Mouse (Mus musculus): ENCODE data around the gene Srsf9. TPM values are rescaled to one million over a fixed set of nuclear protein-coding genes. Genes with fewer than 3 reads are reported as not detected.
"Not testable (repeated sequence)": the region's sequence is repeated elsewhere in the genome, so short reads cannot be mapped to it uniquely, and the experiment has no call there.

Gene Srsf9
- polyA plus RNA-seq, 1 experiment from 2014 or later, result 127 TPM

GRCm38 (mm10) chr5:115378882-115379281, 51.9 kb downstream of the Srsf9 start:
- not testable (repeated sequence) for H3K4me3 ChIP-seq (replicated peaks; ENCODE audit: low read length); ATAC-seq (ENCODE audit: insufficient read depth, low FRiP score); H3K36me3 ChIP-seq (ENCODE audit: control insufficient read depth, insufficient read depth, low read length); H3K9me3 ChIP-seq (replicated peaks; ENCODE audit: control insufficient read depth, low read length); H3K4me2 ChIP-seq (ENCODE audit: low read depth, low read length); H3K27ac ChIP-seq (ENCODE audit: low read length); H3K27me3 ChIP-seq (ENCODE audit: control insufficient read depth, insufficient read depth, low read length); H3K9ac ChIP-seq (ENCODE audit: low read length); H3K4me1 ChIP-seq (ENCODE audit: control insufficient read depth, insufficient read depth, low read length)
- 75% methylated on average over 2 of the region's 2 CpGs for WGBS

Other genes starting within 250 kb of the Srsf9 start
- gene Gm10401, start 228.9 kb upstream of the Srsf9 start, polyA plus RNA-seq (2015; fragmentation: Nextera tagmentation; extraction: Ambion mirVana), result 20.2 and 27.8 TPM in 2 replicates
- 50.8 and 53.3 TPM in 2 replicates for gene Acads, start 207.8 kb upstream of the Srsf9 start, polyA plus RNA-seq (2015; fragmentation: Nextera tagmentation; extraction: Ambion mirVana)
- gene Unc119b, start 192.2 kb upstream of the Srsf9 start, polyA plus RNA-seq (2015; fragmentation: Nextera tagmentation; extraction: Ambion mirVana), result 22.2 and 25.4 TPM in 2 replicates
- gene Mlec, start 169.0 kb upstream of the Srsf9 start, polyA plus RNA-seq (2015; fragmentation: Nextera tagmentation; extraction: Ambion mirVana), result 66.2 and 68.8 TPM in 2 replicates
- 0.65 and 1.4 TPM in 2 replicates for gene Cabp1, start 132.8 kb upstream of the Srsf9 start, polyA plus RNA-seq (2015; fragmentation: Nextera tagmentation; extraction: Ambion mirVana)
- 88.6 and 100 TPM in 2 replicates for gene Pop5, start 91.3 kb upstream of the Srsf9 start, polyA plus RNA-seq (2015; fragmentation: Nextera tagmentation; extraction: Ambion mirVana)
- gene Rnf10, start 54.3 kb upstream of the Srsf9 start, polyA plus RNA-seq (2015; fragmentation: Nextera tagmentation; extraction: Ambion mirVana), result 85.1 and 99.8 TPM in 2 replicates
- gene Coq5, start 47.5 kb upstream of the Srsf9 start, polyA plus RNA-seq (2015; fragmentation: Nextera tagmentation; extraction: Ambion mirVana), result 46.5 and 49.2 TPM in 2 replicates
- 1,419 and 1,514 TPM in 2 replicates for gene Dynll1, start 26.2 kb upstream of the Srsf9 start, polyA plus RNA-seq (2015; fragmentation: Nextera tagmentation; extraction: Ambion mirVana)
- gene Gatc, start 14.0 kb downstream of the Srsf9 start, polyA plus RNA-seq (2015; fragmentation: Nextera tagmentation; extraction: Ambion mirVana), result 21.3 and 24.5 TPM in 2 replicates
- 49.4 and 60.9 TPM in 2 replicates for gene Triap1, start 14.0 kb downstream of the Srsf9 start, polyA plus RNA-seq (2015; fragmentation: Nextera tagmentation; extraction: Ambion mirVana)
- 927 and 1,043 TPM in 2 replicates for gene Cox6a1, start 21.8 kb downstream of the Srsf9 start, polyA plus RNA-seq (2015; fragmentation: Nextera tagmentation; extraction: Ambion mirVana)
- 3.5 and 4.9 TPM in 2 replicates for gene Msi1, start 102.4 kb downstream of the Srsf9 start, polyA plus RNA-seq (2015; fragmentation: Nextera tagmentation; extraction: Ambion mirVana)
- 16.6 and 20.5 TPM in 2 replicates for gene Pla2g1b, start 139.1 kb downstream of the Srsf9 start, polyA plus RNA-seq (2015; fragmentation: Nextera tagmentation; extraction: Ambion mirVana)
- gene Sirt4, start 157.5 kb downstream of the Srsf9 start, polyA plus RNA-seq (2015; fragmentation: Nextera tagmentation; extraction: Ambion mirVana), result 24.4 and 28.0 TPM in 2 replicates
- gene Pxn, start 179.5 kb downstream of the Srsf9 start, polyA plus RNA-seq (2015; fragmentation: Nextera tagmentation; extraction: Ambion mirVana), result 41.9 and 44.5 TPM in 2 replicates
- 1,450 and 1,538 TPM in 2 replicates for gene Rplp0, start 232.3 kb downstream of the Srsf9 start, polyA plus RNA-seq (2015; fragmentation: Nextera tagmentation; extraction: Ambion mirVana)
- 33.6 and 35.1 TPM in 2 replicates for gene Gcn1l1, start 238.1 kb downstream of the Srsf9 start, polyA plus RNA-seq (2015; fragmentation: Nextera tagmentation; extraction: Ambion mirVana)

All from stomach, embryonic 16.5 days (tissue).